Mouse (Mus musculus): Measurements from ENCODE around the gene Kansl1.

Kansl1 gene

DNA sequence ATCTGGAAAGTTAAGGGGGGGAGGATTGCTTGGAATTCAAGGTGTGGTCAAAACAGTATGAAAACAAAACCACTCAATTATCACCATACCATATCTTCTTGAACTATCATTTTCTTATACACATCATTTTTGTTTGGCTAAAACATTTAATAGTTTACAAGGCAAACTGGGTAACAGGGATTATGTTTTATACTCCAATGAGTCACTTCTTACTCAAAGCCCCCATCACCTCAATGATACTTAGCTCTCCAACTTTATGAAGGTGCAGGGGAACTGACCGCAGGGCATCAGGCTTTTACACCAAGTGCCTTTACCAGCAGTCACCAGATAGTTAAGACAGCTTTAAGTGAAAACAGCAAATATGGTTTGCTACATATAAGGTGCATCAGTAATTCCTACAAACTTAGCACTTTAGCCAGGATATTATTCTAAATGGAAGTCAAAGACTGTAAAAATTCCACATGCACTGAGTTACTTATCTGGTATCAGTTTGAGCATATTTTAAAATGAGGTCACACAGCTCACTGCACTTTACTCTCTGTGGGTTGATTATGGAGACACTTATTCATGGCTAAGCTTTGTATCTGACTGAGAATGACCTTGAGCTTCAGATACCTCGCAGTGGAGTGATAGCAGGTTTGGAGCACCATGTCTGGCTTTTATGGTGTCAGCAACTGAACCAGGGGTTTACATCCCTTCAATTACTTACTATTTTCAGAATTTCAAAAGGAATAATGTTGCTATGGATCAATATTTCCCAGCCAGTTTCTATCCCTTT, 104.6 kb downstream of the Kansl1 start:
- no peak for DNase-seq (ENCODE audit: low spot score)

- no peak for DNase-seq (ENCODE audit: low spot score)
Observed at GRCm38 (mm10) chr11:104362704-104363103, 106.0 kb downstream of the Kansl1 start.

- DNase-seq (ENCODE audit: low spot score), result peak; percentile 65
Observed at GRCm38 (mm10) chr11:104361790-104362189, 106.9 kb downstream of the Kansl1 start.

GRCm38 (mm10) chr11:104346931-104347330, 121.7 kb downstream of the Kansl1 start:
- no peak for DNase-seq (ENCODE audit: low spot score)

DNA sequence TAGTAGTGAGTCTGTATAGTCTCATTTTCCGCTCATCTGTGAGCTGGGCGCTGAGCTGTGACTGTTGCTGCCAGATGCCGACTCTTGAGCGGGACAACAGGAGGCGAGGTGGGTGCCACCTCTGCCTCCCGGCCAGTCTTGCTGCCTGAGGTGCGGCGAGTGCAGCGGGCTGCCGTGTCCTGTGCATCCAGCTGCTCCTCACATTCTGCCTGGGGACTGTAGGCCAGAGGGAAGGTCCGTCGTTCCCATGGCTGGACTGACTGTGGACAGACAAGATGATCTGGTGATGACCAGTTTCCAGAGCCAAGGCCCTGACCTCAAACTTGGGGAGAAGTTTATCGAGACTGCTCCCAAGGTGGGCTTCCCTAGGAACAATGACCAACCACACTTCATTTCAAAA, 133.7 kb downstream of the Kansl1 start:
- no peak for DNase-seq (ENCODE audit: low spot score)

DNA sequence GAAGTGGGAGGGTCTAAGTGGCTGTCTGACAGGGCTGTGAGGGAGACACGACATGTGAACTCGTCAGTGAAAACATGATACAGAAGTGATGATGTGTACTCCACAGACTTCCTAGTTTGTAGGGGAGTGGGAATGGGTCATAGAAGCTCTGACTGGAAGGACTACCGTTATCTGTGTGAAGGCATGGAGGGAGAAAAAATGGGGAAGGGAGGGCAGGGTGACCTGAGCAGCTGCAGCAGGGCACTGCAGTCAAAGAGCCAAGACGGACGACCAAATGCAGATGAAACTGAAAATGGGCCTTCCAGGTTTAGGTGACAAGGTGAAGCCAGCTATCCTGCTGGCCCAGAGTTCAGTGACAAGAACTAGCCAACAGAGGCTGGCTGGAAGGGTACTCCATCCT, 134.5 kb downstream of the Kansl1 start:
- no peak for DNase-seq (ENCODE audit: low spot score)

DNA sequence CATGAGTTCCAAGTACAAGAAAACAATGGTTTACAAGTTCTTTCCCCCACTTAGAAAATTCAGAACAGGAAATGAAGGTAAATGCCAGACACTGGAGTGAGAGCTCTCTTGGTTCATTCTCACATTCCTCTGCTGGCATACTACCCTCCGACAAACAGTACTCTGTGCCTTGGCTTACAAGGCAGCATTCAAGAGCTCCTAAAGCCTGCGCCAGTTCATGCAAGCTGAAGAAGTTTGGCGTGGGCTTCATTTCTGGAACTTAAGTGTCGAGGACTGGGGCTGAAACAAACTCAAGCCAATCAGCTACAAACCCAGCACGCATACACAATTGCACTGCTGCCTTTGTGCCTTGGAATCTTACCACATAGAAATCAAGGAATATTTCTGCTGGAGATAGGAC, 136.6 kb downstream of the Kansl1 start:
- DNase-seq (ENCODE audit: low spot score), result no peak

DNA sequence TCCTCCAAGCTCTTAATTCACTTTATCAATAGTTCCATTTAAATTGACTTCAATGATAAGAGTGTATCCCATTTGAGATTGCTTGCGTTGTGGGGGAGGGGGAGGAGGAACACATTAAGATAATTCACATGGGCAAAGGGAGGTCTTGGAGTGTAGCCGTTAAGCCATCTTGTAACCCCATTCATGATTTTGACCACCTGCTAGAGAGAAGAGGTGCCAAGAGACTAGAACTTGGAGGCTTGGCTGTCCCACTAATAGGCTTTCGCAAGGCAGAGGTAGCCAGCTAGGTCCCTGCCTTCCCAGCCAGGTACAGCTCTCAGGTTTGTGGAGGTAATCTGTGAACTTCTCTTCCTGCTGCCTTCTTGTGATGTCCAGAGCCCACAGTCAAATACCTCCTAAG, 137.5 kb downstream of the Kansl1 start:
- DNase-seq (ENCODE audit: low spot score), result no peak

- no peak for DNase-seq (ENCODE audit: low spot score)
Observed at GRCm38 (mm10) chr11:104330151-104330550, 138.5 kb downstream of the Kansl1 start.

GRCm38 (mm10) chr11:104329185-104329926, 139.3 kb downstream of the Kansl1 start:
- no peak for DNase-seq (ENCODE audit: low spot score)

DNA sequence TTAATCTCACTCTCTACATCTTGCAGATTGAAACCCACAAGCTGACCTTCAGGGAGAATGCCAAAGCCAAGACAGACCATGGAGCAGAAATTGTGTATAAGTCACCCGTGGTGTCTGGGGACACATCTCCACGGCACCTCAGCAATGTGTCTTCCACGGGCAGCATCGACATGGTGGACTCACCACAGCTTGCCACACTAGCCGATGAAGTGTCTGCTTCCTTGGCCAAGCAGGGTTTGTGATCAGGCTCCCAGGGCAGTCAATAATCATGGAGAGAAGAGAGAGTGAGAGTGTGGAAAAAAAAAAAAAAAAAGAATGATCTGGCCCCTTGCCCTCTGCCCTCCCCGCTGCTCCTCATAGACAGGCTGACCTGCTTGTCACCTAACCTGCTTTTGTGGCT, 140.7 kb downstream of the Kansl1 start:
- DNase-seq (ENCODE audit: low spot score), result no peak

DNA sequence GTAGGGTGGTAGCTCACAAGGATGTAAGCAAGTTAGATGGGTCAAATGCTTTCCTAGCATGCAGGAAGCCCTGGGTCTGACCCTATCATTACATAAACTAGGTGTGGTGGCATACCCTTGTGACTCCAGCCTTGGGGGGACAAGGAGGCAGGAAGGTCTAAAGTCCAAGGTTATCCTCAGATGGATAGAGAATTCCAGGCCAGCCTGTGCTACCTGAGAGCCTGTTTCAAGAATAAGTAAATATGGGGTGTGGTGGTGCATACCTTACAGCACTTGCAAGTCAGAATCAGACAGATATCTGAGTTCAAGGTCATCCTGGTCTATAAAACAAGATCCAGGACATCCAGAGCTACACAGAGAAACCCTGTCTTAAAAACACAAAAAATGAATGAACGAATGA, 141.2 kb downstream of the Kansl1 start:
- DNase-seq (ENCODE audit: low spot score), result no peak

DNA sequence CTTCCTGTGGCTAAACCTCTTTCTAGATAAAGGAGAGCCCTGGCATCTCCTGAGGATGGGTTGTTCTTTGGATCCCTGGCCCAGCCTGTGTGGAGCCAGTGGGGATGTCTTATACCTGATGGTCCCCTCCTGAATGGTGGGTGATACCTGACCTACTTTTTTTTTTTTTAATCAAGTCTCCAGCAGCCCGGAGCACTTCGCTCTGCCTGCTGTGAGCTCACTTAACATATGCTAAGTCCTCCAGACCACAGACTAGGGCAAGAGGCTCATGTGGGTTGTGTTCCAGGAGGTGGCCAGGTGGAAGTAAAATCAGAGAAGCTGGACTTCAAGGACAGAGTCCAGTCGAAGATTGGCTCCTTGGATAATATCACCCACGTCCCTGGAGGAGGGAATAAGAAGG, 146.5 kb downstream of the Kansl1 start:
- no peak for DNase-seq (ENCODE audit: low spot score)

DNA sequence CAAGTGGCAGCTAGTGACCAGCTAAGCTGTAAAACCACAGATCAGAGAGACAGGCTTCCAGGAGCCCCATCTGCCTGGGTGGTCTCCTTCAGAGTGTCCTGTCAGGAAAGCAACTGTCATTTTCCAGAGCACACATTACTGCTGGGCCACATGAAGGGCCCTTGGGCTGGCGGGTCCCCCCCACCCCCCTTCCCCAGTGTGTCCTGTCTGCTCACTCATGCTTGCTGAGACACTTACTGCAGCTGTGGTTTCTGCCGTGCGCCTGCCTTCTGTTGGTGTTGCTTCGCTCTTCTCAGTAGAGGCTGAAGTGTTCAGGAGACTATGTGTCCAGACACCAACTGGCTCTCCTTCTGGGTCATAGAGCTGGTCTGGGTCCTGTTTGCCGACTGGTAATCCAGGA, 148.2 kb downstream of the Kansl1 start:
- DNase-seq (ENCODE audit: low spot score), result no peak

DNA sequence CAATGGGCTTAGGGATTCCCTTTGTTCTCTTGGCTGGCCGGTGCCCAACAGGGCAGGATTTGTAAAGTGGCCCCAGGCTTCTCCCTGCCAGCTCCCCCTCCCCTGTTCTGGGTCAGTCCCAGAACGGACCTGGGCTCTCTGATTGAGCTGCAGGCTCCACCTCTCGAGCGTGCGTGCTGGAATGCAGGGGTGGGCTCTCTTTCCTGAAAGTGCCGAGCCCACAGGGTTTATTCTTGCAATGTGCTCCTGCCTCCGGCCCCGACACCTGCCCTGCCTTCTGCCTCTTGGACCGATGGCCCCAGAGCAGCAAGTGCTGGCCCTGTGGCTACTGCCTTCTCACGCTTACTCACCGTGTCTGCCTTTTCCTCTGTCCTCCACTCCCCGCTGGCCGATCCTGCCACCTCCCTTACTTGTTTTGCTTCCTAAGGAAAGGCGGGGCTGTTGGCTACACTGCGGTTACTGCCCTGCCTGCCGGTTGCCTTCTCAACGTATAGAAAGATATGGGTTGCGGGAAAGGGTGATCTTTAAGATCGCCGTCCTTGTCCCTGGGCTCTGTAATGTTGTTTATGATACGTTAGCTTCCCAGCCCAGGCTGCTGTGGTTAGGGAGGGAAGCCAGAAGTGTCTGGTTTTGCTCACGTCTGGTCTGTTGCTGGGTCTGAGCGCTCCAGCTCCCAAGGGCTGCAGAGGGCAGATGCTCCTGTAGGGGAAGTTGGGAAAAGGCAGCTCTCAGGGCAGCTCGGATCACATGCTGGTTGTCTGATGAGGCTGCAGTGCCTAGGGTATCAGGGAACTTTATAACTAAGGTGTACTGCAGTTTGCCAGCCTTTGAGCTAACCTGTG, 149.5 kb downstream of the Kansl1 start:
- no peak for DNase-seq (ENCODE audit: low spot score)

DNA sequence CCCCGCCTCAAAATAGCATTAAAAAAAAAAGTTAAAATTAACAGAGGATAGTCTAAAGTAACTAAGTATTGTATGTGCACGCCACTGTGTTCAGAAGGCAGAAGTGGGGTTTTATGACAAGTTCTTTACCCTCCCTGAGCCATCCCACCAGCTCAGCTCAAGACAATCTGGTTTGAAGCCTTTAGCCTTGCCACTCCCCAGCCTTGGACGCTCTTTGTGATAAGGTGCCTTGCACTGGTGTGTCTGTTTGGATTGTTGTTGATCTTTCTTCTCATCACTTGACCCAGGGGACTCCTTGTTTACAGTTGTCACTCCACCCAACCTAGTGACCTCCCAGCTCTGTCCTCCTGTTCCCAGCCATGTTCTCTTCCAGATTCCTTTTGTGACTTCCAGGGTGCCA, 151.0 kb downstream of the Kansl1 start:
- DNase-seq (ENCODE audit: low spot score), result no peak

DNA sequence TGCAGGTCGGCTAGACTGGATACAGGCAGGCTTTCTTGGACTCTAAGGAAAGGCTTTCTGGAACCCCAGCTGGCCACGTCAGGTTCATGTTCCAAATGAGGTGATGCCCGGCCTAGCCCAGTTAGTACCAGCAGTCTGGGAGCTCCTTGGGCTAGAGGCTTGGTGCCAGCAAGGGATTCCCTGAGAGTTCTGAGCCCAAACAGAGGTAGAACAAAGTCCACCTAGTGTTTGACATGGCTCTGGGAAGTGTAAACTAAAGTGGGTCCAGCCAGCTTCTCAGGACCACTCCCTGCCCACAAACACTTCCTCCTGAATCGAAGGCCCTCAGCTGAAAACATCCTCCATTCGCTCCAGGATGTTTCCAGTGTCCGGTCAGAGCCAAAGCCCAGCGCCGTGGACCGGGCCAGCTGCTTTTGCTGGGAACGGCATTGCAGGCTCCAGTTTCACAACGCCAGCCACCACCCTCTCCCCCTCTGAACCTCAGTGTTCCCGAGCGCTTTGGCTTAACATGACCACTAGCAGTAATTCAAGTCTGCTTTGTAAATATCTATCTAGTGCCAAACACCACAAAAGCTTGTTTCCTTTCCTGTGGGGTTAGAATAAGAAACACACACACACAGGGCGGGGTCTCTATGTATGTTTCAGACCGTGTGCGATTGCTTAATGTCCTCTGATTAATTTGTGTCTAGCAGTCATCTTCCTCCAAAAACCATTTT, 151.8 kb downstream of the Kansl1 start:
- no peak for DNase-seq (ENCODE audit: low spot score)

DNA sequence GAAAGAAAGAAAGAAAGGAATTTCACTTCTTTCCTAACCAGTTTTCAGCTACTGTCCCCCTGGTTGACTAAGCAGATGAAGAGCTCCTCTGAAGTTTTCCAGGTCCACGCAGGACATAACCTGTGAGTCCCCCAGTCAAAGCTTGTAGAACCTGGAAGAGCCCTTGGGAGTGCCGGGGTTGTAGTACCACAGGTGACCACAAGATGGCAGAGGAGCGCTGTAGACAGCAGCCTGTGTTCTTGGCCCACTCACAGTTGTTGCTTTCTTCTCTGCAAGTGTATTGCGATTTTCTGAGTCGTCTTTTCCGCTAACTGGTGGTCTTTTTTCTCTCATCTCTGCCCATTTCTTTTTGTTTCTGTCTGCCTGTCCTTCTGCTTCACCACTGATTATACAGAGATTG, 153.0 kb downstream of the Kansl1 start:
- DNase-seq (ENCODE audit: low spot score), result peak; percentile 72

GRCm38 (mm10) chr11:104311643-104312042, 157.0 kb downstream of the Kansl1 start:
- no peak for DNase-seq (ENCODE audit: low spot score)

GRCm38 (mm10) chr11:104310226-104310887, 158.3 kb downstream of the Kansl1 start:
- peak; percentile 37 for DNase-seq (ENCODE audit: low spot score)

All from T-cell, adult 2 months (primary cell).